Mouse (Mus musculus) erythroblast, adult 5-6 weeks (primary cell): ENCODE results near the gene Ccdc9b. TPM values are rescaled to one million over a fixed set of nuclear protein-coding genes. Genes with fewer than 3 reads are reported as not detected.

ENCODE experiments used
- ATAC-seq: replicated peaks from 2 replicates; pipeline ENCODE4 v1.8.0; 2016; ENCODE audit warnings: moderate number of reproducible peaks, mild to moderate bottlenecking, moderate TSS enrichment, inconsistent platforms; ENCODE audit not compliant: poor library complexity, low FRiP score, severe bottlenecking
- total RNA-seq, 2 experiments: library from RNA; stranded (forward) in 1 of 2; stranded (reverse) in 1 of 2; fragments of 150-400 nt in 1 of 2; fragments of 200-764, 138-1000 nt in 1 of 2; gene quantifications; 2 replicates each; pipeline versions ENCODE4 v1.2.3 to v1.2.4; 2015 to 2017; ENCODE audit warnings: low replicate concordance in 2 of 2

Gene Ccdc9b
- total RNA-seq, 2 experiments from 2014 or later: 0.17 TPM; not detected in 1

GRCm38 (mm10) chr2:118751896-118752791, 10.3 kb downstream of the Ccdc9b start:
- ATAC-seq: 0 out of 2 replicates have a peak, but pooled peaks have one; percentile 31

GRCm38 (mm10) chr2:118750476-118750875, 12.0 kb downstream of the Ccdc9b start:
- no peak for ATAC-seq

GRCm38 (mm10) chr2:118749341-118749884, 13.0 kb downstream of the Ccdc9b start:
- ATAC-seq: no peak

- no peak for ATAC-seq
Measured at GRCm38 (mm10) chr2:118747301-118747960, 15.0 kb downstream of the Ccdc9b start.

GRCm38 (mm10) chr2:118745915-118746901, 16.3 kb downstream of the Ccdc9b start:
- 0 out of 2 replicates have a peak, but pooled peaks have one; percentile 18 for ATAC-seq

GRCm38 (mm10) chr2:118745232-118745884, 17.1 kb downstream of the Ccdc9b start, which contains the start of gene Inafm2:
Inafm2 (plus strand) TSS chr2:118745758.
- peak; percentile 56 for ATAC-seq

- ATAC-seq: no peak
Measured at GRCm38 (mm10) chr2:118744621-118745020, 17.8 kb downstream of the Ccdc9b start.

GRCm38 (mm10) chr2:118743261-118743943, 19.1 kb downstream of the Ccdc9b start:
- peak; percentile 75 for ATAC-seq

- ATAC-seq: no peak
Measured at GRCm38 (mm10) chr2:118741183-118741582, 21.3 kb downstream of the Ccdc9b start.

GRCm38 (mm10) chr2:118740341-118740740, 22.1 kb downstream of the Ccdc9b start:
- no peak for ATAC-seq

GRCm38 (mm10) chr2:118733341-118733740, 29.1 kb downstream of the Ccdc9b start:
- ATAC-seq: no peak

GRCm38 (mm10) chr2:118731981-118732380, 30.5 kb downstream of the Ccdc9b start:
- ATAC-seq: no peak

- ATAC-seq: 0 out of 2 replicates have a peak, but pooled peaks have one; percentile 49
Measured at GRCm38 (mm10) chr2:118730622-118730915, 31.9 kb downstream of the Ccdc9b start.

- no peak for ATAC-seq
Measured at GRCm38 (mm10) chr2:118729816-118730621, 32.4 kb downstream of the Ccdc9b start.

- no peak for ATAC-seq
Measured at GRCm38 (mm10) chr2:118729194-118729593, 33.3 kb downstream of the Ccdc9b start.

- ATAC-seq: no peak
Measured at GRCm38 (mm10) chr2:118728337-118728736, 34.1 kb downstream of the Ccdc9b start, which contains the start of gene Plcb2. Plcb2 (minus strand) TSS chr2:118728438.

- ATAC-seq: no peak
Measured at GRCm38 (mm10) chr2:118727911-118728310, 34.5 kb downstream of the Ccdc9b start.

GRCm38 (mm10) chr2:118726873-118727272, 35.6 kb downstream of the Ccdc9b start:
- no peak for ATAC-seq
